Mouse (Mus musculus): ENCODE measurements at regions not wholly inside any gene's neighbourhood (a gene's known extent, or its start where the extent isn't known, plus 50 kb on each side); places are given as distances from the start of the nearest gene placed in this dataset.

DNA sequence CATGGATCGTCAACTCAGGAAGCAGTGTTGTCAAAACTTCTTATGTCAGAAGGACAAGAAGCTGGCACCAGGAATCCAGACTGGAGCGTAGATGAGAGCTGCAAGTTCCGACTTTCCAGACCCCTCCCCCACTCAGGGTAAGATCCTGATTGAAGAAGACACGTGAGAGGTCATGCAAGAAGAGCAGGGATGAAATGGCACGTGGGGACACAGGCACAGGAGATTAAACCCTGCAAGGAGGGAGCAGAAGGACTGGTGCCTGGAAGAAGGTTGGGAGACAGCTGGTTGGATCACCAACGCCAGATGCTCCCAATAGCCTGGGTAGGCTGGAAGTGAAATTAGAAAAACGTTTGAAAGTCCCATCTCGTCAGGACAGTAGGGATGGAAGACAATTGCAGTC is 191.3 kb downstream of the Sox9 start:
- TF ChIP-seq CTCF (IDR thresholded peaks at IDR 0.05; ENCODE audit: insufficient read depth, low read length), result no peak
- no peak for TF ChIP-seq POLR2A (IDR thresholded peaks at IDR 0.05; ENCODE audit: borderline replicate concordance, extremely low read depth, low read depth, low read length)
